Mouse (Mus musculus): Measurements from ENCODE around the gene Nap1l1. TPM values are rescaled to one million over a fixed set of nuclear protein-coding genes. Genes with fewer than 3 reads are reported as not detected.
"Not testable (repeated sequence)": the region's sequence is repeated elsewhere in the genome, so short reads cannot be mapped to it uniquely, and the experiment has no call there.

The Nap1l1 gene
- total RNA-seq (2014; rRNA removed) (114 and 121 TPM in 2 replicates), polyA plus RNA-seq (2015; fragmentation: Nextera tagmentation; extraction: Ambion mirVana) (162 and 189 TPM in 2 replicates)

DNA sequence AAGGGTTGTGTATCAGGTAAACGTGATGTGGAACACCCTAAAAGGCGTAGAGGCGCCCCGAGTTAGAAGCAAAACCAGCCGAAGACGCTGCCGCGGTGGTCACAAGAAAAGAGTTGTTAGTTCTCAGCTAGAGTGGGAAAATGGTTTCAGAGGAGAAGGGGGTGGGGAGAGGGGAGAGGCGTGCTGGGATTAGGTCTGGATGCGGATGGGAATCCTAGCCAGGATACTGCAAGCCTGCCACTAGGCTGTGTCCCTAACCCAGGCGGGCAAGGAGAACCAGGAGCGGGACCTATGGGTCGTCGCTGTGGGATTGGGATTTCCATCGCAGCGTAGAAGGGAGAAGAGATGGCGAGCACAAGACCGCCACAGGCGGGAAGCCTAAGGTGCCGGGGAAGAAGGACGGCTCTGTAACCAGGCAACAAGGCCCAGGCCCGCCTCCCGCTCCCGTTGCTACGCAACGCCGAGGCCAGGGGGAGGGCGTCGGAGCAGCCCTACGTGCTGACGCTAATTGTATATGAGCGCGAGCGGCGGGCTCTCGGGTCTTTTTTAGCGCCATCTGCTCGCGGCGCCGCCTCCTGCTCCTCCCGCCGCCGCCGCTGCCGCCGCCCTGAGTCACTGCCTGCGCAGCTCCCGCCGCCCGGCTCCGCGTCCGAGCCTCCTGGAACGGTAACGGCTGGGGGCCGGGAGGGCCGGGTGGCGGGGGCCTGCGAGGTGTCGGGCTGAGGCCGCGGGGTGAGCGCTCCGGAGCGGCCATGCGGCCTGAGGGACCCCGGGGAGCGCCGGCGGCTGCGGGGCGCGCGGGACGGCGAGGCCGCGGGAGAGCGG is at the start of gene Nap1l1:
TSS of gene Nap1l1 (plus strand) at position 538 of the 825 bp plus-strand sequence.
- Histone ChIP-seq H3K27me3 (ENCODE audit: insufficient read depth, low read length) (no peaks in the 10 kb centered on the region), H3K4me1 (ENCODE audit: insufficient read depth) (peaks cover 25% of the 10 kb centered on the region), H3K9me3 (ENCODE audit: low read length) (no peaks in the 10 kb centered on the region), H3K36me3 (ENCODE audit: insufficient read depth) (no peaks in the 10 kb centered on the region), H3K4me2 (ENCODE audit: low read depth) (peak within 1 kb of the TSS; percentile 77), H3K9ac (peak within 1 kb of the TSS; percentile 90), H3K4me3 (ENCODE audit: low read depth, low read length) (peak within 1 kb of the TSS; percentile 98), H3K27ac (ENCODE audit: low read depth, low read length) (peak within 1 kb of the TSS; percentile 99)
- DNase-seq: peak; percentile 99
- under 1% methylated on average over 69 of the region's 80 CpGs for WGBS
- peak; percentile 100 for ATAC-seq
- TF ChIP-seq CTCF (IDR thresholded peaks at IDR 0.05; ENCODE audit: low read depth): peak; percentile 44

DNA sequence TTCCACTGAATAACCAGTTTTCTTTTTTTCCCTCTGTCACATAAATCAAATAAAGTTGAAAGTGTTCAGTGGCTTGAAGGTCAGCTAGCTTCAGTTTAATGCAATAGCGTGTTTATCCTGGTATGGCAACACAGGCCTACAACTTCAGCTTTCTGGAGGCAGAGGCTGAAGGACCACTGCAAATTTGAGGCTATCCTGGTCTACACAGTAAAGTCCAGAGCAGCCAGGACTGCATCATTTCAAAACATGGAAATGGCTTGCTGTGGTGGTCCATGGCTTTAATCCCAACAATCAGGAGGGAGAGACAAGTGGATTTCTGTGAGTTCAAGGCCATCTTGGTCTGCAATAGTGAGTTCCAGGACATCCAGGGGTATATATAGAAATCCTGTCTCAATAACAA is 46.5 kb upstream of the Nap1l1 start:
- Histone ChIP-seq H3K27ac (ENCODE audit: low read depth, low read length) (no peak overlapping the region), H3K36me3 (ENCODE audit: insufficient read depth) (no peaks in the 10 kb centered on the region), H3K9ac (no peak overlapping the region), H3K27me3 (ENCODE audit: insufficient read depth, low read length) (no peaks in the 10 kb centered on the region), H3K4me1 (ENCODE audit: insufficient read depth) (no peaks in the 10 kb centered on the region), H3K4me3 (ENCODE audit: low read depth, low read length) (no peak overlapping the region), H3K9me3 (ENCODE audit: low read length) (no peaks in the 10 kb centered on the region), H3K4me2 (ENCODE audit: low read depth) (no peak overlapping the region)
- DNase-seq: no peak
- no peak for TF ChIP-seq CTCF (IDR thresholded peaks at IDR 0.05; ENCODE audit: low read depth)
- 91% methylated on average over 1 of the region's 1 CpGs for WGBS
- ATAC-seq: no peak

DNA sequence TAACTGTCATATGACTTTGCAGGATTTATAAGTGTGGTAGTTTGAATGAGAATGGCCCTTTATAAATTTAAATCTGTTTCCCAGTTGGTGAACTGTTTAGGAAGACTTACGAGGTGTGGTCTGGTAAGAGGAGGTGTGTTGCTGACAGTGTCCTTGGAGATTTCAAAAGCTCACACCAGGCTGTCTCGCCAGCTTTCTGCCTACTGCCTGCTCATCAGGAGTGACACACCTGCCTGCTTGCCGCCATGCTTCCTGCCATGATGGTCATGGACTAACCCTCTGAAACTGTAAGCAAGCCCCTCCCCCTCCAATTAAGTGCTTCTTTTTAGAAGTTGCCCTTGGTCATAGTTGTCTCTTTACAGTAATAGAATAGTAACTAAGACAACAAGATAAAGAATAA is 39.5 kb upstream of the Nap1l1 start:
- no peak for TF ChIP-seq CTCF (IDR thresholded peaks at IDR 0.05; ENCODE audit: low read depth)
- DNase-seq: no peak
- Histone ChIP-seq H3K27me3 (ENCODE audit: insufficient read depth, low read length) (no peaks in the 10 kb centered on the region), H3K9me3 (ENCODE audit: low read length) (no peaks in the 10 kb centered on the region), H3K4me2 (ENCODE audit: low read depth) (no peak overlapping the region), H3K9ac (no peak overlapping the region), H3K36me3 (ENCODE audit: insufficient read depth) (no peaks in the 10 kb centered on the region), H3K27ac (ENCODE audit: low read depth, low read length) (no peak overlapping the region), H3K4me3 (ENCODE audit: low read depth, low read length) (no peak overlapping the region), H3K4me1 (ENCODE audit: insufficient read depth) (no peaks in the 10 kb centered on the region)
- WGBS: 89% methylated on average over 3 of the region's 3 CpGs
- ATAC-seq: no peak

DNA sequence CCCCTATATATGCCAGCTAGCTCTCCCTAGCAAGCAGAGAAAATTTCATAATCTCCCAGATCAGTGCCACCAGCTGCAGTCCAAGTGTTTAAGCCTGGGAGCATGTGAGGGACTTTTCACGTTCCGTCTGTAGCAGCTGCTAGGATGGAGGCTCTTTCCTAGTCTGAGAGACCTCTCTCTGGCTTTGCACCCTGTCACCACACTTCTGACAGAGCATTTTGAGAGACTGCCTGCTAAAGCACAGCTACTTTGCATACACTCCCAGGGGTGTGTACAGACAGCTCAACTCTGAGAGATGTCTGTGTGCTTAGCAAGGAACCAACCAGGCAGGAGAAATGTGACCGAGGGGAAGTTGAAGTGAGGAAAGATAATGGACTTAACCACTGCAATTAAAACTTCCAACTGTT is 32.0 kb upstream of the Nap1l1 start:
- 32% methylated on average over 3 of the region's 3 CpGs for WGBS
- Histone ChIP-seq H3K36me3 (ENCODE audit: insufficient read depth) (no peaks in the 10 kb centered on the region), H3K27me3 (ENCODE audit: insufficient read depth, low read length) (no peaks in the 10 kb centered on the region), H3K9me3 (ENCODE audit: low read length) (no peaks in the 10 kb centered on the region), H3K4me3 (ENCODE audit: low read depth, low read length) (no peak overlapping the region), H3K9ac (no peak overlapping the region), H3K4me1 (ENCODE audit: insufficient read depth) (no peaks in the 10 kb centered on the region), H3K4me2 (ENCODE audit: low read depth) (no peak overlapping the region), H3K27ac (ENCODE audit: low read depth, low read length) (no peak overlapping the region)
- no peak for TF ChIP-seq CTCF (IDR thresholded peaks at IDR 0.05; ENCODE audit: low read depth)
- DNase-seq: no peak
- ATAC-seq: peak; percentile 82

DNA sequence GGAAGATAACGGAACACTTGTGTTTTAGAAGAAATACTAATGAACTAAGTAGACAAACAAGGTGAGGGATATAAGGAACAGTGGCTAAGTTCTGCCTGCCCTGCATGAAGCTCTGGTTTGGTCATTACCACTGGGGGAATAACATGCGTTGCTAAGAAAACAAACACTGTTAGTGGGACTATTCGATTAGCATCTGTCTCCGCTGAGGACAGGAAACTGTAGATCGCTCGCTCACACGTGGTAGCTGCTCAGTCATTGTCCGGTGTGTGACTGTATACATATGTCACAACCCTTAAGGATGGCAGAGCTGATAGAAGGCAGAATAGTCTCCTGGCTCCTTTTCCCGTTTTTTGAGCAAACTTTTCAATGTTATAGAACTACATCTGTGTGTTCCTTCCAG is 28.8 kb upstream of the Nap1l1 start:
- H3K27me3 ChIP-seq (ENCODE audit: insufficient read depth, low read length): no peaks in the 10 kb centered on the region
- 85% methylated on average over 9 of the region's 9 CpGs for WGBS
- ATAC-seq: no peak
- H3K36me3 ChIP-seq (ENCODE audit: insufficient read depth): no peaks in the 10 kb centered on the region
- no peak for DNase-seq
- no peak overlapping the region for H3K27ac ChIP-seq (ENCODE audit: low read depth, low read length)
- no peak overlapping the region for H3K4me2 ChIP-seq (ENCODE audit: low read depth)
- no peak for TF ChIP-seq CTCF (IDR thresholded peaks at IDR 0.05; ENCODE audit: low read depth)
- H3K4me3 ChIP-seq (ENCODE audit: low read depth, low read length): no peak overlapping the region
- no peaks in the 10 kb centered on the region for H3K4me1 ChIP-seq (ENCODE audit: insufficient read depth)
- H3K9me3 ChIP-seq (ENCODE audit: low read length): no peaks in the 10 kb centered on the region
- no peak overlapping the region for H3K9ac ChIP-seq

DNA sequence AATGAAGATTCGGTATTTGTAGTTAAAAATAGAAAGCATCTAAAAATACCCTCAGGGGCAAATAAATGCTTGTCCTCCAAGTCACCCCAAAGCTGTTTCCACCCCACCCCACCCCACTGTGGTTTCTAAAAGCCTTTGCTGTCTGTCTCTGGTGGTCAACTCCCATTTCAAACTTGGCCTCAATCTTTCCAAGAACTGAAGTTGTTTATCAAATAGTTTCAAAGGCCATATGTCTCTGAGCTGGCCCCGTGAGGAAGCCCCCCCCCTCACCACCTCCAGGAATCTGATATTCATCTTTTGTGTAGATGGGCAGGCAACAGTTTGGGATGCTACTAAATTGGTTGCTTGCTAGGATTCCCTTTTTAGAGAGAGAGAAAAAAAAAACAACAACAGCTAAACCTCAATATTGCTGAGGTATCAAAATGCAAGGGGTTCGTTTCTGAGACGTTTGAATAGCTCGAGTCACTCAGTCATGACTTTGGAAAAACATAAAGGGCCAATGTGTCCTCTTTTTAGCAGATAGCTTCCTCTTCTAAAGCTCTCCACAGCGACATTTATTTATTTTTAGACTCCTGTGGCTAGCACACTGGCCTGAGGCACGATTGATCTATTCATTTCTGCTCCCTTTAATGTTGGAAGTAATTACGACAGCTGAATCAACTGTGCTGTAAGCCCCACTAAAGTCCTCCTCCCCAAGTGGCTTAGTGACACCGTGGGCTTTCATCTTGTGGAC is 26.9 kb upstream of the Nap1l1 start:
- Histone ChIP-seq H3K27me3 (ENCODE audit: insufficient read depth, low read length) (no peaks in the 10 kb centered on the region), H3K27ac (ENCODE audit: low read depth, low read length) (no peak overlapping the region), H3K36me3 (ENCODE audit: insufficient read depth) (no peaks in the 10 kb centered on the region), H3K4me2 (ENCODE audit: low read depth) (no peak overlapping the region), H3K4me3 (ENCODE audit: low read depth, low read length) (no peak overlapping the region), H3K9ac (no peak overlapping the region), H3K9me3 (ENCODE audit: low read length) (no peaks in the 10 kb centered on the region), H3K4me1 (ENCODE audit: insufficient read depth) (no peaks in the 10 kb centered on the region)
- DNase-seq: no peak
- TF ChIP-seq CTCF (IDR thresholded peaks at IDR 0.05; ENCODE audit: low read depth): no peak
- no peak for ATAC-seq
- 23% methylated on average over 9 of the region's 9 CpGs for WGBS

DNA sequence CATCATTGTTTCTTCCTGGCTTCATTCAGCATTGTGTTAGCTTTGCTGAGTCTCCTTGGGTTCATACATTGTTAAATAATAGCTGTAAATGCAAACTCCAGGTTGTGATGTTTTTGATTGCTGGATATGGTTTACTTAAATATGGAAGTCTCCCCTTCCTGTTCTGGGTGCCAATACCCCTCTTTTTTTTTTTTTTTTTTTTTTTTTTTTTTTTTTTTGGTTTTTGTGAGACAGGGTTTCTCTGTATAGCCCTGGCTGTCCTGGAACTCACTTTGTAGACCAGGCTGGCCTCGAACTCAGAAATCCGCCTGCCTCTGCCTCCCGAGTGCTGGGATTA is 26.4 kb upstream of the Nap1l1 start:
- not testable (repeated sequence) for H3K4me2 ChIP-seq (ENCODE audit: low read depth); H3K9ac ChIP-seq; H3K27me3 ChIP-seq (ENCODE audit: insufficient read depth, low read length); H3K27ac ChIP-seq (ENCODE audit: low read depth, low read length); ATAC-seq; H3K4me3 ChIP-seq (ENCODE audit: low read depth, low read length); DNase-seq; H3K36me3 ChIP-seq (ENCODE audit: insufficient read depth); H3K4me1 ChIP-seq (ENCODE audit: insufficient read depth); H3K9me3 ChIP-seq (ENCODE audit: low read length)
- 93% methylated on average over 3 of the region's 3 CpGs for WGBS

DNA sequence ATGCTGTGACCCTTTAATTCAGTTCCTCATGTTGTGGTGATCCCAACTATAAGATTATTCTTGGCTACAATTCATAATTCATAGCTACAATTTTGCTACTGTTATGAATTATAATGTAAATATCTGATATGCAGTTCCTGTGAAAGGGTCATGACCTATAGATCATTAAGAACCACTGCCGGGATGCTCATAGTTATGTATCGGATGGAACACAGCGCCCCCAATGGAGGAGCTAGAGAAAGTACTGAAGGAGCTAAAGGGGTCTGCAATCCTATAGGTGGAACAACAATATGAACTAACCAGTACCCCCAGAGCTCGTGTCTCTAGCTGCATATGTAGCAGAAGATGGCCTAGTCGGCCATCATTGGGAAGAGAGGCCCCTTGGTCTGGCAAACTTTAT is 23.4 kb upstream of the Nap1l1 start:
- not testable (repeated sequence) for H3K4me2 ChIP-seq (ENCODE audit: low read depth); ATAC-seq; H3K9me3 ChIP-seq (ENCODE audit: low read length); H3K4me1 ChIP-seq (ENCODE audit: insufficient read depth); H3K4me3 ChIP-seq (ENCODE audit: low read depth, low read length); H3K36me3 ChIP-seq (ENCODE audit: insufficient read depth); H3K9ac ChIP-seq; DNase-seq; H3K27ac ChIP-seq (ENCODE audit: low read depth, low read length); H3K27me3 ChIP-seq (ENCODE audit: insufficient read depth, low read length)
- WGBS: 60% methylated on average over 5 of the region's 5 CpGs

All from forebrain, postnatal 0 days (tissue).